Mouse (Mus musculus): ENCODE data around the gene Cyb5r4.

DNA sequence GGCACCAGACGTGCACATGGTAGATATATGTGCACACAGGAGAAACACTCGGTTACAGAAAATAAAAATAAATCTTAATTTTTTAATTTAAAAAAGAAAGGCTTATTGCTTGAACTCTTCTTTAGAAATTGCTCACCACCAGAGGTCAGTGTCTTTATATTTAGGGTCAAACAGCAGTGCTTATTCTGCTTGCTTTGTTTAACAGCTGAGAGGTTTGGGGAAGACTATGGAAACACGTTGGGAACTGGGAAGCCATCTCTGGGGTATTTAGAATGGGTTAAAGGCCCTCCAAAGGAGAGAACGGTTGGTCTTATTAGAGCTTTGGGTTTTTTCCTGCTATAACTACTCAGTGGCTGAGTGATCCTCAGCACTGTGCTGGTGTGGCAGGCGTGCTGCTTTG lies 40.5 kb downstream of the Cyb5r4 start:
- no peak for TF ChIP-seq CTCF (IDR thresholded peaks at IDR 0.05; ENCODE audit: extremely low read depth, insufficient read length, insufficient replicate concordance, low read depth, low read length)
- no peak for TF ChIP-seq POLR2A (IDR thresholded peaks at IDR 0.05; ENCODE audit: low read depth, low read length)
